Mouse (Mus musculus) embryonic facial prominence, embryonic 15.5 days (tissue): ENCODE measurements around the gene Mfsd6. TPM values are rescaled to one million over a fixed set of nuclear protein-coding genes. Genes with fewer than 3 reads are reported as not detected.

ENCODE experiments used
- ATAC-seq: fragments of 200-750 bp; cut with Nextera tagmentation; 2 replicates; pipeline ENCODE4 v1.8.0; 2017; ENCODE audit warnings: low read depth, moderate TSS enrichment; ENCODE audit not compliant: insufficient number of reproducible peaks, low FRiP score, low TSS enrichment
- H3K27ac ChIP-seq: fragments of 300-500 bp; sonication (generic); replicated peaks from 2 replicates; pipeline ENCODE4 v1.5.1; 2015; ENCODE audit warnings: mild to moderate bottlenecking, inconsistent platforms
- H3K27me3 ChIP-seq: fragments of 300-500 bp; sonication (generic); 2 replicates; pipeline ENCODE4 v1.6.1; 2015; ENCODE audit warnings: inconsistent platforms
- H3K36me3 ChIP-seq: fragments of 300-500 bp; sonication (generic); 2 replicates; pipeline ENCODE4 v1.6.1; 2015; ENCODE audit warnings: mild to moderate bottlenecking, inconsistent platforms
- H3K4me1 ChIP-seq: fragments of 300-500 bp; sonication (generic); 2 replicates; pipeline ENCODE4 v1.6.1; 2015; ENCODE audit warnings: inconsistent platforms
- H3K4me2 ChIP-seq: fragments of 300-500 bp; sonication (generic); replicated peaks from 2 replicates; pipeline ENCODE4 v1.6.1; 2015; ENCODE audit warnings: mild to moderate bottlenecking, inconsistent platforms
- H3K4me3 ChIP-seq: fragments of 300-500 bp; sonication (generic); replicated peaks from 2 replicates; pipeline ENCODE4 v1.5.1; 2015; ENCODE audit warnings: mild to moderate bottlenecking, inconsistent platforms
- H3K9ac ChIP-seq: fragments of 300-500 bp; sonication (generic); 2 replicates; pipeline ENCODE4 v1.6.1; 2015; ENCODE audit warnings: inconsistent platforms
- H3K9me3 ChIP-seq: fragments of 300-500 bp; sonication (generic); replicated peaks from 2 replicates; pipeline ENCODE4 v1.6.1; 2016; ENCODE audit warnings: inconsistent platforms
- WGBS: fragments of 180-500 bp; shearing (Covaris S2); methylation state at CpG from one replicate; pipeline ENCODE4 v1.1.7; 2015; 5-methylcytosine and 5-hydroxymethylcytosine counted together
- polyA plus RNA-seq: library from polyadenylated mRNA; unstranded; fragments of >200 nt; fragmentation: Nextera tagmentation; extraction: Ambion mirVana; gene quantifications from 2 replicates; pipeline ENCODE4 v1.2.1, GENCODE M21; 2015

Mfsd6 gene
- polyA plus RNA-seq, 1 experiment from 2014 or later, result 5.6 TPM

DNA sequence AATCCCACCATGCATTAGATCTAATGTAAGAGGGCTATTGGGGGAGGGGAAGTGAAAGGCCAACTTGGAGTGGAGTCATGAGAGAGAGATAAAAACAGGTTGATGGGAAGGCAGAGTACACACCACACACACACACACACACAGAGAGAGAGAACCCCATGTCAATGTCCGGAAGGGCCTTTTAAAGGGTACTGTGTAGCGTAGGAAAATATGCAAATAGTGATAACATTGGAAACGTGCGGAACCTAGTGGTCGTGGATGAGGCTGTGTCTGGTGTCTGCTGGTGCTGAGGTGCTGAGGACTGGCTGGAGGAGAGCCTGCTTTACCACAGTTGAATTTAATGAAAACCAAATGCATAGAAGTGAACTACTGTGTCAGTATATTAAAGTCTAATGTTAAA, 15.3 kb upstream of the Mfsd6 start:
- ATAC-seq, result no peak

DNA sequence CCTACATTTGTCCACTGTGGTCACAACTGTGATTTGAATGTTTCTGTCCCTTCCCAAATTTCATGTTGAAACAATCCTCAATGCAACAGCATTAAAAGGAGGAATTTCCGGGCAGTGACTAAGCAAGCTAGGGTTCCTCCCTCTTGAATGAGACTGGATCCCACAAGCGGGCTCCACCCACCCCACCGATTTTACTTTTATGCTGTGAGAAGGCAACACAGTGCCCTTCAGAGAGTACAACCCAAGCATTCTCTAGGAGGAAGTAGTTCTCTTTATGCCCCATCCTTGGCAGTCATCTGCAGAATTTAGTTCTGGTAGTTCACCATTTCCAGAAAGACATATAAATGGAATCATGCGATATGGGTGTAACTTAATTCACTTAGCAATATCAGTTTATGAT, 6.9 kb upstream of the Mfsd6 start:
- no peak overlapping the region for H3K4me2 ChIP-seq
- WGBS, result 76% methylated on average over 4 of the region's 4 CpGs
- H3K36me3 ChIP-seq, result no peaks in the 10 kb centered on the region
- no peak for ATAC-seq
- no peak overlapping the region for H3K9ac ChIP-seq
- H3K4me3 ChIP-seq, result no peak overlapping the region
- no peak overlapping the region for H3K27ac ChIP-seq
- no peaks in the 10 kb centered on the region for H3K27me3 ChIP-seq
- no peaks in the 10 kb centered on the region for H3K9me3 ChIP-seq
- no peaks in the 10 kb centered on the region for H3K4me1 ChIP-seq

More for the DNA sequence above, 15.3 kb upstream of the Mfsd6 start:
- Histone ChIP-seq H3K9me3 (no peaks in the 10 kb centered on the region), H3K27me3 (no peaks in the 10 kb centered on the region), H3K4me3 (no peak overlapping the region), H3K4me1 (no peaks in the 10 kb centered on the region), H3K27ac (no peak overlapping the region), H3K4me2 (no peak overlapping the region), H3K36me3 (no peaks in the 10 kb centered on the region), H3K9ac (no peak overlapping the region)
- WGBS, result 63% methylated on average over 5 of the region's 5 CpGs

DNA sequence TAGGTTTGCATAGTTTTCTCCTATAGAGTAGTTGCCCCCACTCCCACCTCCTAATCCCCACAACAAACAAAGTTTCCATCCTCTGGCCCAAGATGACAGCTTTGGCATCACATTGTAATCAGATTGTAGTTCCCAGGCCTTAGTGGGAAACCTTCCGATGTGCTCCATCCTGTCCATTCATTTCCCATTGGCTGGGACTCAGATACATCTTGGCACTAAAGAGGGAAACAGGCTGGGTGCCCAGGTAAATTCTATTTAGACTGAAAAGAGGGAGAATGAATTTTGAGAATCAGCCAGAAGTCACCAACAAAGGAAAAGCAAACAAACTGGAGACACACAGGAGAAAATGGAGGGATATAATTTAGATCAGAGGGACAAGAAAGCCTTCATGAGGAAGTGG, 3.0 kb upstream of the Mfsd6 start:
- no peak for ATAC-seq
- Histone ChIP-seq H3K4me2 (no peak overlapping the region), H3K36me3 (no peaks in the 10 kb centered on the region), H3K4me3 (no peak overlapping the region), H3K9ac (no peak overlapping the region), H3K4me1 (0 out of 2 replicates have a peak, but pooled peaks cover 6% of the 10 kb centered on the region), H3K9me3 (no peaks in the 10 kb centered on the region), H3K27me3 (peaks cover 14% of the 10 kb centered on the region; the same call in 1 of the 2 replicates), H3K27ac (no peak overlapping the region)
- 85% methylated on average over 1 of the region's 1 CpGs for WGBS

DNA sequence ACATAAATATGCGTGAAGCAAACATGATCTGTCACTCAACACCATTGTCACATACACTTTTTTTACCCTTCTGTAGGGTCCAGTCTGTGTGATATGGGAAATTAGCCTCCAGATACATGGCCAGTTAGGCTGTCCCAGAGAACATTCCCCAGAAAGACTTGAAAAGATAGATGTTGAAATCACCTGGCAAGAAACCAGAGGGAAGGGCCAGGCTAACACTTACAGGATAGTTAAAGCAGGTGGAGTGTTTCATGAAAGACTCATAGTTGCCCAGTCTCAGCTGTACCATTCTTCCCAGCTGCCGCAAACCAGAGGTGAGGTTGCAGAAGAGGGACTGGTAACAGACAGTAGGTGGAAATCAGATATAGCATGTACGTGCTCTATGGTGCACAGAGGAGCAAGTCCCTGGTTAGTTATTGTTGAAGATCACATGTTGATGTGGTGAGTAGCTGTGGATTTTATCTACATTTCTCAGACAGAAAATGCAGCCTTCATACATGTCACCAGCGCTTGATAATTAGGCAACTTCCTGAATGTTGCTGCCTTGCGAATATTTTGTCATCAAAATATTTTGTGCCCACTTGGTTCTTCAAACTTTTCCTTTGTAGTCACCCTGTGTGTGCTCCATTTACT, 1.7 kb upstream of the Mfsd6 start:
- Histone ChIP-seq H3K9me3 (no peaks in the 10 kb centered on the region), H3K9ac (no peak overlapping the region), H3K27me3 (peaks cover 14% of the 10 kb centered on the region; the same call in 1 of the 2 replicates), H3K27ac (no peak overlapping the region), H3K4me3 (no peak overlapping the region), H3K36me3 (no peaks in the 10 kb centered on the region), H3K4me1 (0 out of 2 replicates have a peak, but pooled peaks cover 6% of the 10 kb centered on the region), H3K4me2 (no peak overlapping the region)
- WGBS, result 79% methylated on average over 5 of the region's 5 CpGs
- ATAC-seq, result no peak

DNA sequence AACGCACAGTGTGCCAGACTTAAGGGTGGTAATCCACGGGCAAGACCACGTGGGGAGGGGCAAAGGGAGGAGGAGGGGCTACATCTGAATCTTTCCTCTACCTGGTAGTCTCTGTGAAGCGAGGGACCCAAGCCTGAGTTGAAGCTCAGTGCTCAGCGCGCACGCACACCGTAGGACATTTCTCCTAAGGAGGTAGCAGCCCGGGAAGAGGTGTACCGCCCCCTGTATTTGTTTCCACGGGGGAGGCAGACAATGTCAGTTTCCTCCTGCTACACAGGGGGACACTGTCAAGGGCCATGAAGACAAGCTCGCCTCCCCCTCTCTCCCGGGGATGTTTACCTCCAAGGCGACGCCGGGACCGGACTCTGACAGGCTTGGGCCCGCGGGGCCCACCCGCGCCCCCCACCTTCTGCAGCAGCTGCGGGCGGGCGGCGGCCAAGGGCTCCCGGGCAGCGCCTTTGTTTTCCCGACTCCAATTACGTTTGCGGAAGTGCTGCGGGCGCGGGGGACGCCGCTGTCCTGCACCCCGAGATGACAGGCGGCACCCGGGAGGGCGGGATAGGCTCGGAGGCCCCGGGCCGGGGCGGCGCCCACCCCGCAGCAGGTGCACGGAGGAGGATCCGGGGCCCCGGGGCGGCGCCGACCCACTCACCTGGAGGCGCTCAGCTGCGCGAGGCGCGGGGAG, 749 bp downstream of the Mfsd6 start:
- peaks cover 14% of the 10 kb centered on the region; the same call in 1 of the 2 replicates for H3K27me3 ChIP-seq
- peak overlapping the region; percentile 97 for H3K4me2 ChIP-seq
- ATAC-seq, result peak; percentile 82
- under 1% methylated on average over 56 of the region's 56 CpGs for WGBS
- no peaks in the 10 kb centered on the region for H3K9me3 ChIP-seq
- peak overlapping the region; percentile 77 for H3K27ac ChIP-seq
- H3K9ac ChIP-seq, result peak overlapping the region; percentile 35
- H3K4me3 ChIP-seq, result peak overlapping the region; percentile 70
- H3K36me3 ChIP-seq, result no peaks in the 10 kb centered on the region
- 0 out of 2 replicates have a peak, but pooled peaks cover 6% of the 10 kb centered on the region for H3K4me1 ChIP-seq

DNA sequence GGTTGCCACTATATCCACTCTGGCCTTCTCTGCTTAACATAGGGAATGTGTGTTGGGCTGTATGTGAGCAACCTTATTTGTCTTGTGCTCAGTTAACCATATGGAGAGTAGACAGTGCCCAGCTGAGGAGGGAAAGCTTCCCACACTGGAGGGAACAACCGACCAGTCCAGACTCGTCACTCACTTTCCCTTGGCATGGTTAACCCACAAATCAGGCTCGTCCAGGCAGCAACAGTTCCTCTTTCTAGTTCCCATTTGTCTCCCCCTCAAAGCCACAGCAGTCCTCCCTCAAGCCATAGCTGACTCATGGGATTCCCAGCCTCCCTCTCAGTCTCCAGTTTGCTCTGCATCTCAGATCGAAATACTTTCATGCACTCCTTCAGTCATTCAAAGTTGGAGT, 4.7 kb downstream of the Mfsd6 start:
- no peak for ATAC-seq
- H3K4me3 ChIP-seq, result no peak overlapping the region
- WGBS, result 47% methylated on average over 4 of the region's 4 CpGs
- H3K9me3 ChIP-seq, result no peaks in the 10 kb centered on the region
- H3K27ac ChIP-seq, result no peak overlapping the region
- peaks cover 5% of the 10 kb centered on the region; the same call in 1 of the 2 replicates for H3K27me3 ChIP-seq
- H3K36me3 ChIP-seq, result no peaks in the 10 kb centered on the region
- H3K9ac ChIP-seq, result no peak overlapping the region
- 0 out of 2 replicates have a peak, but pooled peaks cover 5% of the 10 kb centered on the region for H3K4me1 ChIP-seq
- no peak overlapping the region for H3K4me2 ChIP-seq

DNA sequence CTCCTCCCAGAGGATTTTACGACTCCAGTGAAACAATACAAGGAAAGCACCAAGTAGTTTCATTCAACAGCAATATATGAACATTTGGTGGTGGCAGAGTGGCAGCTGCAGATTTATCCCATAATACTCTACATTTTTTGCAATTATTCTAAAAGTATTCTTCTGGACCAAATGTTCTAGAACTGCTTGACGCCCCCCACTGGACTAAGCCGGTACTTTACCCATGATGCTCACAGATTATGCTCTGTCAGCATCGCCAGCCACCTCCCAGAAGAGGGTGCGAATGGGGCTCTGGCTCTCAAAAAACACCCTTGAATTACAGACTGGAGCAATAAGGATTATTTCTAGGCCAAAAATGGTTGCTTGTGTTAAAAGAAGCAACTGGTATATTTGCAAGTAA, 8.2 kb downstream of the Mfsd6 start:
- Histone ChIP-seq H3K27ac (no peak overlapping the region), H3K9ac (no peak overlapping the region), H3K9me3 (no peaks in the 10 kb centered on the region), H3K36me3 (no peaks in the 10 kb centered on the region), H3K4me1 (no peaks in the 10 kb centered on the region), H3K27me3 (no peaks in the 10 kb centered on the region), H3K4me3 (no peak overlapping the region), H3K4me2 (no peak overlapping the region)
- no peak for ATAC-seq
- 64% methylated on average over 5 of the region's 5 CpGs for WGBS

DNA sequence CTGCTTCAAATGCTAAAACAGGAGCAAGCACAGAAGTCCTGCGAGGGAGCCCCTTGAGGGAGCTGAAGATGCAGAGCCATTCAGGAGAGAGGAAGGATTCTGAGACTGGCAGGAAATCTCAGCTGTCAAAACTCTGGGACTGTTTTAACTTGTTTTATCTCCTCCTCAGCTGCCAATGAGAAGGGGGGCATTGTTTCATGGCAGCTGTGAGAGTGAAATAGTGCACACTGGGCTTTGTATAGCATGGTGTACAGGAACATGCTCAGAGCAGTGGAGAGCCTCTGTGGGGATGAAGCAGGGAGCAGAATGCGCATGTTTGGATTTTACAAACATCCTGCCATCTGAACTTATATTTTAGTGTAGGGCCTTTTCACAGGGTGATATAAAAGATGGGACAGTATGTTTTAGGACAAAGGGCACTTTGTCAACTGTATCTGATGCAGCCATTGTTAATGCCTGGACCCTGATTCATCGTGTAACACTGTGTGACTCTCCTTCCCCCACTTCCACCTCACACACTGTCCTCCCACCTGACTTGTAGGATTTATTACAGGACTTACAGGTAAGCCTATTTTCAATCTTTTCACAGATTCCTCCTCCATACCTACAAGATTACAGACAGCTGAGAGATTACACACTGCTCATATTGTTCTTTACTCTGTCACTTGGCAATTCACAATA, 9.1 kb downstream of the Mfsd6 start:
- ATAC-seq, result no peak
- no peaks in the 10 kb centered on the region for H3K4me1 ChIP-seq
- no peak overlapping the region for H3K27ac ChIP-seq
- no peaks in the 10 kb centered on the region for H3K9me3 ChIP-seq
- no peaks in the 10 kb centered on the region for H3K27me3 ChIP-seq
- WGBS, result 33% methylated on average over 3 of the region's 3 CpGs
- H3K4me2 ChIP-seq, result no peak overlapping the region
- H3K36me3 ChIP-seq, result no peaks in the 10 kb centered on the region
- H3K4me3 ChIP-seq, result no peak overlapping the region
- no peak overlapping the region for H3K9ac ChIP-seq

DNA sequence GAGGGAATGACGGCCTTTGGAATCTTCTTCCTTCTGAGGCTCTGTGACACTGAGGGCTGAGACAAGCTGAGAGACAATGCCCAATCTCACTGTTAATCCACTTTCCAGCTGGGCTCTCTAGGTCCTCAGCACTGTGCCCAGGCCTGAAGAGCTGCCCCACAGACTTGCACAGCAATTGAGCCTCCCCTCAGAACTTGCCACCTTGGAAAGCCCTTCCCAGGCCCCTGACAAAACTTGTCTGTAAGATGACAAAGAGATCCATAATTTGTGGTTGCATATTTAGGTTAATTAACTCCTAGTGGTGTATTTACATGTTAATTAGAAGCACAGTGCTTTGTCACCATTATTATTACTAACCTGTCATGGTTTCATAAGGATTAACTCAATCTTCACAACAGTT, 12.8 kb downstream of the Mfsd6 start:
- Histone ChIP-seq H3K9ac (no peak overlapping the region), H3K4me3 (no peak overlapping the region), H3K4me1 (no peaks in the 10 kb centered on the region), H3K4me2 (no peak overlapping the region), H3K27ac (no peak overlapping the region), H3K36me3 (no peaks in the 10 kb centered on the region), H3K9me3 (no peaks in the 10 kb centered on the region), H3K27me3 (no peaks in the 10 kb centered on the region)
- no peak for ATAC-seq
- 57% methylated on average over 1 of the region's 1 CpGs for WGBS

DNA sequence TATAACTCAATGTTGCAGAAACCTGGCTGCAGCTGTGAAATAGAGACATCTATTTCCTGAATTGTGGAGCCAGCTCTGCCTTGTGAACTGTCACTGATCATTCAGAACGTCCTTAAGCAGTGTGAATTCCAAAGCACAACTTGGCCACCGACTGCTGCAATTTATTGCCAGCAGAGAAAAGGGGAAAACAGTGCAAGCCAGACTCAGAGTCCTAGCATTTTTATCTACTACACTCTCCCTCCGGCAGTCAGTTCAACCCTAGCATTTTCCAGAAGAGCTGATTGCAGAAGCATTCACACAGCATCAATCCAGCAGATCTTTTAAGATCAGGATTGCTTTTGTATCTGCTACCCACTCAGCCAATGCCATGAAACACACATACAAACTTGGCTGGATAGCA, 13.2 kb downstream of the Mfsd6 start:
- Histone ChIP-seq H3K27ac (no peak overlapping the region), H3K4me3 (no peak overlapping the region), H3K4me2 (no peak overlapping the region), H3K4me1 (no peaks in the 10 kb centered on the region), H3K9me3 (no peaks in the 10 kb centered on the region), H3K27me3 (no peaks in the 10 kb centered on the region), H3K36me3 (no peaks in the 10 kb centered on the region), H3K9ac (no peak overlapping the region)
- no peak for ATAC-seq
- WGBS, result 38% methylated on average over 3 of the region's 3 CpGs

DNA sequence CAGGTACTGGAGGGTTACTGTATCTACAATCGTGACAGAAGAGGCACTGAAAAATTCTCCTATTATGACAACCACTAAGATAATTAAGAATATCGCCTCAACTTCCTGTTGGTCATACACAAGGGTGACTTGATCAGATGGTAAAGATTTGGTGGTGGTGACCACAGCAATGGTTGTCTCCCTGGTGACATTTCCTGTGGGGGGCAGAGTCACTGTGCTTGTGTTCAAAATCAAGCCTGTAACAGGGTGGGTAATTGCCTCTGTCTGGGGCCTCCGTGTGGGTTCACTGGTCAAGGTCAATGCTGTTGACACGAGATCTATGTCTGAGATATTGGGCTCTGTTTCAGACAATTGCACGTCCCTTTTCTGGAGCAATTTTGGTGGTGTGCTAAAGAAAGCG, 18.5 kb downstream of the Mfsd6 start:
- Histone ChIP-seq H3K27me3 (no peaks in the 10 kb centered on the region), H3K4me2 (no peak overlapping the region), H3K9ac (no peak overlapping the region), H3K27ac (no peak overlapping the region), H3K36me3 (no peaks in the 10 kb centered on the region), H3K4me3 (no peak overlapping the region), H3K4me1 (no peaks in the 10 kb centered on the region), H3K9me3 (no peaks in the 10 kb centered on the region)
- no peak for ATAC-seq
- 75% methylated on average over 6 of the region's 6 CpGs for WGBS
